Comparison of ENCODE assay signal across 8 mouse cellular contexts in genomic region chrX:53231965-53232364, GRCm38 (mm10). TPM values are rescaled to one million over a fixed set of nuclear protein-coding genes. Genes with fewer than 3 reads are reported as not detected.
DNase-seq lines count a peak whose midpoint lies in the region; ATAC-seq and TF ChIP-seq lines count a peak whose summit lies in the region.

No protein-coding gene starts in this region.

- WGBS in forebrain, postnatal 0 days, result 34% methylated on average over 13 of the region's 13 CpGs
- 28% methylated on average over 13 of the region's 13 CpGs for WGBS in limb, embryonic 11.5 days
- WGBS in neural tube, embryonic 12.5 days, result 25% methylated on average over 13 of the region's 13 CpGs

- intact Hi-C loops in gastrocnemius, postnatal 14 days (cut with DNase I; ENCODE audit: low total_unique reads), result no loop called here

- ATAC-seq in forebrain, postnatal 0 days, result peak; percentile 70
- ATAC-seq in limb, embryonic 11.5 days (ENCODE audit: insufficient number of reproducible peaks, low FRiP score, low TSS enrichment, low read depth), result no peak
- no peak for ATAC-seq in neural tube, embryonic 12.5 days (ENCODE audit: low FRiP score, low read depth)

- H3K4me2 ChIP-seq in forebrain, postnatal 0 days (ENCODE audit: low read depth), result peak overlapping the region; percentile 44
- peak overlapping the region; percentile 18; the same call in 1 of the 2 replicates for H3K4me2 ChIP-seq in limb, embryonic 11.5 days (ENCODE audit: low read depth, severe bottlenecking)
- peak overlapping the region; percentile 49 for H3K4me2 ChIP-seq in neural tube, embryonic 12.5 days (replicated peaks)

- TF ChIP-seq CTCF in brain, embryonic 14.5 days (IDR thresholded peaks at IDR 0.05; ENCODE audit: borderline replicate concordance, extremely low read depth, insufficient read depth, insufficient read length), result no peak
- TF ChIP-seq CTCF in forebrain, postnatal 0 days (IDR thresholded peaks at IDR 0.05; ENCODE audit: low read depth), result no peak

- H3K27me3 ChIP-seq in forebrain, postnatal 0 days (ENCODE audit: insufficient read depth, low read length), result no peaks in the 10 kb centered on the region
- H3K27me3 ChIP-seq in limb, embryonic 11.5 days (ENCODE audit: control insufficient read depth, insufficient read depth, low read length), result no peaks in the 10 kb centered on the region
- no peaks in the 10 kb centered on the region for H3K27me3 ChIP-seq in neural tube, embryonic 12.5 days (replicated peaks)

- H3K36me3 ChIP-seq in forebrain, postnatal 0 days (ENCODE audit: insufficient read depth), result no peaks in the 10 kb centered on the region
- no peaks in the 10 kb centered on the region for H3K36me3 ChIP-seq in limb, embryonic 11.5 days (ENCODE audit: control insufficient read depth, insufficient read depth, low read length)
- H3K36me3 ChIP-seq in neural tube, embryonic 12.5 days, result no peaks in the 10 kb centered on the region

- H3K4me3 ChIP-seq in forebrain, postnatal 0 days (ENCODE audit: low read depth, low read length), result peak overlapping the region; percentile 25
- no peak overlapping the region for H3K4me3 ChIP-seq in limb, embryonic 11.5 days (ENCODE audit: low read depth, low read length)
- no peak overlapping the region for H3K4me3 ChIP-seq in neural tube, embryonic 12.5 days

- DNase-seq in gastrocnemius, postnatal 14 days, result peak; percentile 33
- no peak for DNase-seq in gastrocnemius, postnatal 10 days
- DNase-seq in brain, embryonic 14.5 days (ENCODE audit: low read depth), result peak; percentile 55
- DNase-seq in forebrain, postnatal 0 days, result peak; percentile 35
- DNase-seq in limb, embryonic 11.5 days (ENCODE audit: low spot score), result peak; percentile 57
- DNase-seq in layer of hippocampus, adult 9-11 months, result no peak
- no peak for DNase-seq in right cerebral cortex, adult 2 months (ENCODE audit: low spot score in 2 of 2)

- no peaks in the 10 kb centered on the region for H3K9me3 ChIP-seq in forebrain, postnatal 0 days (ENCODE audit: low read length)
- H3K9me3 ChIP-seq in limb, embryonic 11.5 days (ENCODE audit: control insufficient read depth, low read length), result no peaks in the 10 kb centered on the region
- H3K9me3 ChIP-seq in neural tube, embryonic 12.5 days, result no peaks in the 10 kb centered on the region

- peak overlapping the region; percentile 33; the same call in 1 of the 2 replicates for H3K9ac ChIP-seq in forebrain, postnatal 0 days
- H3K9ac ChIP-seq in limb, embryonic 11.5 days (ENCODE audit: low read length), result peak overlapping the region; percentile 9; the same call in 1 of the 2 replicates
- no peak overlapping the region for H3K9ac ChIP-seq in neural tube, embryonic 12.5 days

- H3K27ac ChIP-seq in forebrain, postnatal 0 days (ENCODE audit: low read depth, low read length), result no peak overlapping the region
- peak overlapping the region; percentile 65 for H3K27ac ChIP-seq in limb, embryonic 11.5 days (replicated peaks; ENCODE audit: low read depth, low read length)
- H3K27ac ChIP-seq in neural tube, embryonic 12.5 days, result no peak overlapping the region

- no peak for TF ChIP-seq POLR2A in brain, embryonic 14.5 days (IDR thresholded peaks at IDR 0.05; ENCODE audit: borderline replicate concordance, extremely low read depth, insufficient read depth, insufficient read length, poor library complexity, severe bottlenecking)

- no peaks in the 10 kb centered on the region for H3K4me1 ChIP-seq in forebrain, postnatal 0 days (ENCODE audit: insufficient read depth)
- no peaks in the 10 kb centered on the region for H3K4me1 ChIP-seq in limb, embryonic 11.5 days (ENCODE audit: control insufficient read depth, insufficient read depth, low read length)
- H3K4me1 ChIP-seq in neural tube, embryonic 12.5 days, result no peaks in the 10 kb centered on the region

RNA-seq across cellular contexts. Expression of gene Plac1, which starts 7.9 kb away (rescaled TPM):
- not detected for total RNA-seq in gastrocnemius, postnatal 14 days (2021)
- total RNA-seq in gastrocnemius, postnatal 10 days (2021), result under 1 TPM in 1 of 2 experiments, not detected in 1; 0.34 TPM
- polyA plus RNA-seq in brain, embryonic 14.5 days (2012; rRNA removed), result 0.88 and 0.97 TPM in 2 replicates
- not detected in 2 replicates for total RNA-seq in forebrain, postnatal 0 days (2014; rRNA removed)
- 0.14 TPM in 1 of 2 replicates, not detected in the other for polyA plus RNA-seq in forebrain, postnatal 0 days (2015; fragmentation: Nextera tagmentation; extraction: Ambion mirVana)
- polyA plus RNA-seq in limb, embryonic 11.5 days (2014; fragmentation: Nextera tagmentation; extraction: Ambion mirVana), result 5.8 and 9.8 TPM in 2 replicates
- 1.8 TPM in 2 replicates for polyA plus RNA-seq in neural tube, embryonic 12.5 days (2016; fragmentation: Nextera tagmentation; extraction: Ambion mirVana)

RNA-seq across cellular contexts. Expression of gene Fam122b, which starts 37.6 kb away (rescaled TPM):
- total RNA-seq in gastrocnemius, postnatal 14 days (2021), result 1 to 10 TPM; 1.6 to 3.0 TPM
- total RNA-seq in gastrocnemius, postnatal 10 days (2021), result 1 to 10 TPM; 3.2 to 5.8 TPM
- 6.0 and 8.6 TPM in 2 replicates for polyA plus RNA-seq in brain, embryonic 14.5 days (2012; rRNA removed)
- total RNA-seq in forebrain, postnatal 0 days (2014; rRNA removed), result 2.2 and 2.5 TPM in 2 replicates
- 1.8 and 2.1 TPM in 2 replicates for polyA plus RNA-seq in forebrain, postnatal 0 days (2015; fragmentation: Nextera tagmentation; extraction: Ambion mirVana)
- polyA plus RNA-seq in limb, embryonic 11.5 days (2014; fragmentation: Nextera tagmentation; extraction: Ambion mirVana), result 10.4 and 12.5 TPM in 2 replicates
- 5.1 and 7.4 TPM in 2 replicates for polyA plus RNA-seq in neural tube, embryonic 12.5 days (2016; fragmentation: Nextera tagmentation; extraction: Ambion mirVana)

RNA-seq across cellular contexts. Expression of gene Fam122c, which starts 41.3 kb away (rescaled TPM):
- total RNA-seq in gastrocnemius, postnatal 14 days (2021), result not detected
- not detected for total RNA-seq in gastrocnemius, postnatal 10 days (2021)
- polyA plus RNA-seq in brain, embryonic 14.5 days (2012; rRNA removed), result not detected in 2 replicates
- not detected in 2 replicates for total RNA-seq in forebrain, postnatal 0 days (2014; rRNA removed)
- not detected in 2 replicates for polyA plus RNA-seq in forebrain, postnatal 0 days (2015; fragmentation: Nextera tagmentation; extraction: Ambion mirVana)
- polyA plus RNA-seq in limb, embryonic 11.5 days (2014; fragmentation: Nextera tagmentation; extraction: Ambion mirVana), result not detected in 2 replicates
- not detected in 2 replicates for polyA plus RNA-seq in neural tube, embryonic 12.5 days (2016; fragmentation: Nextera tagmentation; extraction: Ambion mirVana)

Comparison
In these comparisons a context has a peak if more than half of its experiments do, and no peak if none do; other contexts are left out.
1. DNase-seq: peak in gastrocnemius, postnatal 14 days (single experiment), brain, embryonic 14.5 days (single experiment), forebrain, postnatal 0 days (single experiment) and limb, embryonic 11.5 days (single experiment); none in gastrocnemius, postnatal 10 days (single experiment), layer of hippocampus, adult 9-11 months (single experiment) and right cerebral cortex, adult 2 months (0 of 2).
2. Peak in every context shown above with its lines, with median percentiles within 50 percentile points of each other: H3K4me2 ChIP-seq.